Mouse (Mus musculus) liver, embryonic 15.5 days (tissue): ENCODE results near the gene Rsl1d1. TPM values are rescaled to one million over a fixed set of nuclear protein-coding genes. Genes with fewer than 3 reads are reported as not detected.

Source experiments
- ATAC-seq: fragments of 200-750 bp; cut with Nextera tagmentation; 2 replicates; pipeline ENCODE4 v1.8.0; 2017; ENCODE audit warnings: moderate number of reproducible peaks, mild to moderate bottlenecking, moderate library complexity; ENCODE audit not compliant: insufficient read depth
- H3K27ac ChIP-seq: fragments of 300-500 bp; sonication (generic); replicated peaks from 2 replicates; pipeline ENCODE4 v1.5.1; 2015; ENCODE audit warnings: mild to moderate bottlenecking, inconsistent platforms
- H3K27me3 ChIP-seq: fragments of 300-500 bp; sonication (generic); 2 replicates; pipeline ENCODE4 v1.6.1; 2015; ENCODE audit warnings: mild to moderate bottlenecking, inconsistent platforms
- H3K36me3 ChIP-seq: fragments of 300-500 bp; sonication (generic); replicated peaks from 2 replicates; pipeline ENCODE4 v1.6.1; 2015; ENCODE audit warnings: moderate library complexity, mild to moderate bottlenecking, inconsistent platforms
- H3K4me1 ChIP-seq: fragments of 300-500 bp; sonication (generic); replicated peaks from 2 replicates; pipeline ENCODE4 v1.6.1; 2015; ENCODE audit warnings: inconsistent platforms
- H3K4me2 ChIP-seq: fragments of 300-500 bp; sonication (generic); 2 replicates; pipeline ENCODE4 v1.6.1; 2015; ENCODE audit warnings: moderate library complexity, mild to moderate bottlenecking, inconsistent platforms
- H3K4me3 ChIP-seq: fragments of 300-500 bp; sonication (generic); replicated peaks from 2 replicates; pipeline ENCODE4 v1.5.1; 2015; ENCODE audit warnings: mild to moderate bottlenecking, inconsistent platforms
- H3K9ac ChIP-seq: fragments of 300-500 bp; sonication (generic); 2 replicates; pipeline ENCODE4 v1.6.1; 2015; ENCODE audit warnings: moderate library complexity, mild to moderate bottlenecking, inconsistent platforms
- H3K9me3 ChIP-seq: fragments of 300-500 bp; sonication (generic); replicated peaks from 2 replicates; pipeline ENCODE4 v1.6.1; 2016; ENCODE audit warnings: inconsistent platforms
- WGBS: fragments of 180-500 bp; shearing (Covaris S2); methylation state at CpG from one replicate; pipeline ENCODE4 v1.1.7; 2015; ENCODE audit warnings: mixed read lengths; ENCODE audit not compliant: insufficient replicate concordance; 5-methylcytosine and 5-hydroxymethylcytosine counted together
- polyA plus RNA-seq: library from polyadenylated mRNA; unstranded; fragments of >200 nt; fragmentation: Nextera tagmentation; extraction: Ambion mirVana; gene quantifications from 2 replicates; pipeline ENCODE4 v1.2.1, GENCODE M21; 2015

The Rsl1d1 gene
- 75.3 and 84.3 TPM in 2 replicates for polyA plus RNA-seq

- H3K36me3 ChIP-seq = peaks cover 56% of the 10 kb centered on the region
- peaks cover 41% of the 10 kb centered on the region for H3K4me1 ChIP-seq
These were observed at the start of gene Rsl1d1 for GRCm38 (mm10) chr16:11202571-11203554. Rsl1d1 (minus strand) TSS chr16:11203331.

GRCm38 (mm10) chr16:11247791-11248190 is 44.7 kb upstream of the Rsl1d1 start:
- WGBS = 34% methylated on average over 2 of the region's 2 CpGs
- no peaks in the 10 kb centered on the region for H3K9me3 ChIP-seq
- ATAC-seq = no peak
- H3K27ac ChIP-seq = no peak overlapping the region
- no peak overlapping the region for H3K4me2 ChIP-seq
- H3K27me3 ChIP-seq = no peaks in the 10 kb centered on the region
- H3K36me3 ChIP-seq = peaks cover 10% of the 10 kb centered on the region; the same call in 1 of the 2 replicates
- H3K4me1 ChIP-seq = peaks cover 43% of the 10 kb centered on the region
- no peak overlapping the region for H3K4me3 ChIP-seq
- H3K9ac ChIP-seq = no peak overlapping the region

More at GRCm38 (mm10) chr16:11202571-11203554, at the start of gene Rsl1d1:
- Histone ChIP-seq H3K4me3 (peak within 1 kb of the TSS; percentile 91), H3K27me3 (no peaks in the 10 kb centered on the region), H3K27ac (peak within 1 kb of the TSS; percentile 83), H3K9me3 (no peaks in the 10 kb centered on the region), H3K9ac (peak within 1 kb of the TSS; percentile 86), H3K4me2 (peak within 1 kb of the TSS; percentile 92)
- under 1% methylated on average over 68 of the region's 68 CpGs for WGBS
- peak; percentile 95 for ATAC-seq

GRCm38 (mm10) chr16:11245767-11246166 is 42.6 kb upstream of the Rsl1d1 start:
- ATAC-seq = no peak
- Histone ChIP-seq H3K27me3 (no peaks in the 10 kb centered on the region), H3K9me3 (no peaks in the 10 kb centered on the region), H3K36me3 (peaks cover 10% of the 10 kb centered on the region; the same call in 1 of the 2 replicates), H3K4me1 (peaks cover 33% of the 10 kb centered on the region), H3K4me3 (no peak overlapping the region), H3K9ac (no peak overlapping the region), H3K27ac (no peak overlapping the region), H3K4me2 (no peak overlapping the region)
- WGBS = 58% methylated on average over 9 of the region's 9 CpGs

- H3K36me3 ChIP-seq = peaks cover 18% of the 10 kb centered on the region
- no peaks in the 10 kb centered on the region for H3K27me3 ChIP-seq
- no peak overlapping the region for H3K4me2 ChIP-seq
- no peak overlapping the region for H3K27ac ChIP-seq
- H3K4me3 ChIP-seq = no peak overlapping the region
- no peak for ATAC-seq
- WGBS = 46% methylated on average over 1 of the region's 1 CpGs
- no peaks in the 10 kb centered on the region for H3K9me3 ChIP-seq
- H3K9ac ChIP-seq = no peak overlapping the region
- H3K4me1 ChIP-seq = peaks cover 24% of the 10 kb centered on the region
These were observed 39.3 kb upstream of the Rsl1d1 start for GRCm38 (mm10) chr16:11242401-11242800.

GRCm38 (mm10) chr16:11217801-11218200 is 14.7 kb upstream of the Rsl1d1 start:
- ATAC-seq = no peak
- WGBS = 73% methylated on average over 3 of the region's 3 CpGs
- peaks cover 68% of the 10 kb centered on the region for H3K36me3 ChIP-seq
- no peak overlapping the region for H3K27ac ChIP-seq
- no peaks in the 10 kb centered on the region for H3K27me3 ChIP-seq
- H3K9me3 ChIP-seq = no peaks in the 10 kb centered on the region
- no peak overlapping the region for H3K9ac ChIP-seq
- H3K4me2 ChIP-seq = no peak overlapping the region
- no peaks in the 10 kb centered on the region for H3K4me1 ChIP-seq
- H3K4me3 ChIP-seq = no peak overlapping the region

- whole genome bisulfite sequencing = 2% methylated on average over 24 of the region's 24 CpGs
- peak overlapping the region; percentile 92 for H3K4me2 ChIP-seq
- ATAC-seq = peak; percentile 68
- H3K36me3 ChIP-seq = peaks cover 54% of the 10 kb centered on the region
- H3K4me3 ChIP-seq = peak overlapping the region; percentile 91
- peaks cover 34% of the 10 kb centered on the region for H3K4me1 ChIP-seq
- H3K27ac ChIP-seq = peak overlapping the region; percentile 83
- H3K27me3 ChIP-seq = no peaks in the 10 kb centered on the region
- peak overlapping the region; percentile 86 for H3K9ac ChIP-seq
- H3K9me3 ChIP-seq = no peaks in the 10 kb centered on the region
These were observed 664 bp upstream of the Rsl1d1 start for GRCm38 (mm10) chr16:11203600-11204390.

- Histone ChIP-seq H3K36me3 (peaks cover 58% of the 10 kb centered on the region), H3K27me3 (no peaks in the 10 kb centered on the region), H3K4me2 (peak overlapping the region; percentile 92), H3K27ac (no peak overlapping the region), H3K4me3 (peak overlapping the region; percentile 91), H3K9me3 (no peaks in the 10 kb centered on the region), H3K4me1 (peaks cover 41% of the 10 kb centered on the region), H3K9ac (no peak overlapping the region; the same call in 1 of the 2 replicates)
- no peak for ATAC-seq
- 46% methylated on average over 6 of the region's 6 CpGs for WGBS
These were observed 1.3 kb downstream of the Rsl1d1 start for GRCm38 (mm10) chr16:11201740-11202394.

GRCm38 (mm10) chr16:11200247-11200646 is 2.9 kb downstream of the Rsl1d1 start:
- ATAC-seq = no peak
- 76% methylated on average over 3 of the region's 3 CpGs for WGBS
- Histone ChIP-seq H3K4me3 (no peak overlapping the region), H3K27ac (no peak overlapping the region), H3K9ac (no peak overlapping the region), H3K9me3 (no peaks in the 10 kb centered on the region), H3K36me3 (peaks cover 66% of the 10 kb centered on the region), H3K4me1 (peaks cover 37% of the 10 kb centered on the region), H3K27me3 (no peaks in the 10 kb centered on the region), H3K4me2 (no peak overlapping the region)

- H3K27me3 ChIP-seq = no peaks in the 10 kb centered on the region
- no peak overlapping the region for H3K4me3 ChIP-seq
- no peak overlapping the region for H3K27ac ChIP-seq
- no peak overlapping the region for H3K4me2 ChIP-seq
- no peak overlapping the region for H3K9ac ChIP-seq
- peaks cover 83% of the 10 kb centered on the region for H3K36me3 ChIP-seq
- no peaks in the 10 kb centered on the region for H3K9me3 ChIP-seq
- ATAC-seq = 0 out of 2 replicates have a peak, but pooled peaks have one; percentile 21
- WGBS = 54% methylated on average over 2 of the region's 2 CpGs
- H3K4me1 ChIP-seq = peaks cover 21% of the 10 kb centered on the region
These were observed 4.7 kb downstream of the Rsl1d1 start for GRCm38 (mm10) chr16:11198467-11198866.

GRCm38 (mm10) chr16:11197052-11197451 is 6.1 kb downstream of the Rsl1d1 start:
- Histone ChIP-seq H3K4me1 (peaks cover 16% of the 10 kb centered on the region), H3K27ac (no peak overlapping the region), H3K27me3 (no peaks in the 10 kb centered on the region), H3K4me3 (no peak overlapping the region), H3K36me3 (peaks cover 96% of the 10 kb centered on the region), H3K4me2 (no peak overlapping the region), H3K9me3 (no peaks in the 10 kb centered on the region), H3K9ac (no peak overlapping the region)
- no peak for ATAC-seq
- 84% methylated on average over 4 of the region's 4 CpGs for WGBS
